Mouse (Mus musculus) CH12.LX (cell line): ENCODE measurements at regions not wholly inside any gene's neighbourhood (a gene's known extent, or its start where the extent isn't known, plus 50 kb on each side); places are given as distances from the start of the nearest gene placed in this dataset.
A peak's percentile ranks its signal among the peaks of the same experiment; 100 is the strongest.

Experiments used
- DNase-seq: peaks from one replicate; pipeline ENCODE4 v3.0.0-alpha.2; 2013; ENCODE audit errors: extremely low read depth
- H3K27ac ChIP-seq: 2 replicates; pipeline ENCODE4 v1.5.1; 2012; ENCODE audit warnings: low read depth, mild to moderate bottlenecking, control low read depth, moderate library complexity; ENCODE audit not compliant: insufficient read depth
- H3K27me3 ChIP-seq: replicated peaks from 2 replicates; pipeline ENCODE3; 2012; ENCODE audit warnings: inconsistent platforms
- H3K36me3 ChIP-seq, 2 experiments: replicated peaks in 1 of 2; 2 replicates each; pipeline versions ENCODE3 to v1.6.1; 2012; ENCODE audit warnings: inconsistent platforms in 1 of 2, low read length in 1 of 2, mild to moderate bottlenecking in 1 of 2, mixed read lengths in 1 of 2, moderate library complexity in 1 of 2; ENCODE audit not compliant: control insufficient read depth in 1 of 2, insufficient read depth in 1 of 2
- H3K4me1 ChIP-seq, 2 experiments: 2 replicates each; pipeline ENCODE4 v1.6.1; 2012; ENCODE audit warnings: inconsistent platforms in 1 of 2, moderate library complexity in 1 of 2; ENCODE audit not compliant: insufficient read depth in 2 of 2, control insufficient read depth in 1 of 2
- H3K4me2 ChIP-seq: 2 replicates; pipeline ENCODE4 v1.6.1; 2012; ENCODE audit warnings: low read depth, mild to moderate bottlenecking, control low read depth; ENCODE audit not compliant: poor library complexity, insufficient read depth, severe bottlenecking
- H3K4me3 ChIP-seq, 3 experiments: fragments of 150-350 bp in 1 of 3; sonication (generic) in 1 of 3; replicated peaks in 1 of 3; 2 replicates each; pipeline versions ENCODE3 to v1.5.1; 2011 to 2012; ENCODE audit warnings: low read depth in 2 of 3, low read length in 2 of 3, mild to moderate bottlenecking in 2 of 3, moderate library complexity in 2 of 3, control low read depth in 1 of 3, improper control_type of control experiment in 1 of 3, inconsistent platforms in 1 of 3, mixed read lengths in 1 of 3; ENCODE audit not compliant: poor library complexity in 1 of 3
- H3K79me2 ChIP-seq: replicated peaks from 2 replicates; pipeline ENCODE4 v1.6.1; 2012; ENCODE audit warnings: mild to moderate bottlenecking, moderate library complexity; ENCODE audit not compliant: control insufficient read depth, poor library complexity, insufficient read depth, severe bottlenecking; ENCODE audit errors: extremely low read depth
- H3K9ac ChIP-seq: 2 replicates; pipeline ENCODE4 v1.6.1; 2012; ENCODE audit warnings: low read depth, mild to moderate bottlenecking, control low read depth, moderate library complexity; ENCODE audit not compliant: insufficient read depth
- H3K9me3 ChIP-seq: replicated peaks from 2 replicates; pipeline ENCODE3; 2012; ENCODE audit warnings: low read length, inconsistent platforms, mixed read lengths
- CTCF ChIP-seq, 2 experiments: IDR thresholded peaks in 1 of 2; conservative IDR thresholded peaks in 1 of 2; 2 replicates each; pipeline ENCODE4 v1.5.1; 2011 to 2012; ENCODE audit warnings: low read depth in 2 of 2, low read length in 2 of 2, improper control_type of control experiment in 1 of 2, inconsistent platforms in 1 of 2, mild to moderate bottlenecking in 1 of 2, moderate library complexity in 1 of 2
- EP300 ChIP-seq: IDR thresholded peaks from 2 replicates; pipeline ENCODE4 v1.6.1; 2011; ENCODE audit warnings: low read length, improper control_type of control experiment
- KAT2A ChIP-seq: IDR thresholded peaks from 2 replicates; pipeline ENCODE4 v1.6.1; 2012; ENCODE audit warnings: low read length, improper control_type of control experiment, inconsistent platforms; ENCODE audit not compliant: insufficient replicate concordance
- PAX5 ChIP-seq: IDR thresholded peaks from 2 replicates; pipeline ENCODE4 v1.6.1; 2012; ENCODE audit warnings: low read length, inconsistent platforms, mixed read lengths
- TCF12 ChIP-seq: IDR thresholded peaks from 2 replicates; pipeline ENCODE4 v1.6.1; 2014; ENCODE audit warnings: low read depth, mild to moderate bottlenecking, inconsistent platforms, low read length, improper control_type of control experiment
- UBTF ChIP-seq: IDR thresholded peaks from 2 replicates; pipeline ENCODE4 v1.6.1; 2012; ENCODE audit warnings: low read depth, mild to moderate bottlenecking, inconsistent platforms, low read length, improper control_type of control experiment, moderate library complexity
- USF1 ChIP-seq: IDR thresholded peaks from 2 replicates; pipeline ENCODE4 v1.6.1; 2014; ENCODE audit warnings: low read depth, mild to moderate bottlenecking, inconsistent platforms, low read length, improper control_type of control experiment
- ZC3H11A ChIP-seq: IDR thresholded peaks from 2 replicates; pipeline ENCODE4 v1.6.1; 2012; ENCODE audit warnings: low read depth, mild to moderate bottlenecking, inconsistent platforms, low read length, improper control_type of control experiment
- dilution Hi-C: fragments of 300-500 bp; cut with MboI; formaldehyde crosslinking; loops from 2 replicates; pipeline ENCODE4 v1.14.3; 2020; ENCODE audit warnings: low sequenced_read_pairs; ENCODE audit not compliant: extremely low pct_unique_long_range_greater_than_20kb, extremely low pct_ligation_motif_present
- in situ Hi-C: fragments of 300-500 bp; cut with MboI; formaldehyde crosslinking; loops from 3 replicates; pipeline ENCODE4 v1.14.3; 2019; ENCODE audit warnings: low sequenced_read_pairs, low pct_ligation_motif_present, low pct_unique_long_range_greater_than_20kb, mixed read lengths

DNA sequence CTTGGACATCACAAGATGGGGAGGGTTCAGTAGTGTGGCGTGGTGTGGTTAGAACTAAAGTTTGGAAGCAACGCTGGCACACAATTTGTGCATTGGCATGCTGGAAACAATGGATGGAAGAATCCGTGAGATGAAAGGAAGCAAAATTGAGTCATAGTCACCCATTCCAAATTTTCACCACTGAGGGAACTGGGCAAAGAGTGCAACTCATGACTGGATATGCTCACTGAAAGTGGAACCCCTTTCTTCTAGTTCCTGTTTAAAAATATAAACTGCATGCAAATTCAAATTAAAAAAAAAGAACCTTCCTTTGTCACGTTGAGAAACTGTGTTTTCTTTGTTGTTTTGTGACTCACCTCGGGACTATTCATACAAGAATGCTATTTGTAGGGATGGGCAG, 269.5 kb upstream of the Kcnj16 start:
- no peaks in the 10 kb centered on the region for H3K27me3 ChIP-seq
- DNase-seq, result no peak
- in situ Hi-C loops, result no loop called here
- H3K9ac ChIP-seq, result no peak overlapping the region
- H3K79me2 ChIP-seq, result no peaks in the 10 kb centered on the region
- H3K4me3 ChIP-seq, result no peak overlapping the region
- no peaks in the 10 kb centered on the region for H3K36me3 ChIP-seq
- H3K4me2 ChIP-seq, result no peak overlapping the region
- TF ChIP-seq KAT2A (no peak), USF1 (no peak)
- H3K9me3 ChIP-seq, result no peaks in the 10 kb centered on the region
- dilution Hi-C loops, result no loop called here
- peaks cover 3 to 6% of the 10 kb centered on the region in 2 experiments; a peak in 2 of 4 replicates for H3K4me1 ChIP-seq
- no peak overlapping the region for H3K27ac ChIP-seq

DNA sequence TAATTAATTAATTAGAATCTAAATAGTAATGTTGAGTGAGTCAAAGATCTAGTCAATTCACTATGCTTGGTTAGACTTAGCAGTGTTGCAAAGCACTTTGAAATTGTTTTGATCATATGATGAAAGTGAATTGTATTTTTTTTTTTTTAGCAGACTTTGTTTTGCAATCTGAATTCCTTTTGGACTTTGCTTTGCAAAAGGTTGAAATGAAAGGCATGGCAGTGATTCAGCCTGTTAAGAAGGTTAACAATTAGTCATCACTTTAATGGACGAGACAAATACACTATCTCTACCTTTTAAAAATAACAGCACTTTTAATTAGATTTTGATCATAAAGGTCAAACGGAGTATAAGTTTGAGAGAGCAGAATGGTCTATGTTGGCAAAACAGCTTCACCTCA, 266.9 kb upstream of the Kcnj16 start:
- in situ Hi-C loops (no loop called here), dilution Hi-C loops (no loop called here)
- no peak overlapping the region for H3K9ac ChIP-seq
- no peaks in the 10 kb centered on the region for H3K79me2 ChIP-seq
- H3K4me1 ChIP-seq, result peaks cover 4 to 6% of the 10 kb centered on the region in 2 experiments; a peak in 2 of 4 replicates
- no peaks in the 10 kb centered on the region for H3K9me3 ChIP-seq
- no peak overlapping the region for H3K4me2 ChIP-seq
- H3K27ac ChIP-seq, result no peak overlapping the region
- DNase-seq, result no peak
- no peak overlapping the region for H3K4me3 ChIP-seq
- no peaks in the 10 kb centered on the region for H3K27me3 ChIP-seq
- no peaks in the 10 kb centered on the region for H3K36me3 ChIP-seq
- TF ChIP-seq PAX5 (no peak), EP300 (no peak)

GRCm38 (mm10) chr11:110702119-110702518, 265.7 kb upstream of the Kcnj16 start:
- H3K27ac ChIP-seq, result no peak overlapping the region
- no peaks in the 10 kb centered on the region for H3K79me2 ChIP-seq
- H3K9ac ChIP-seq, result no peak overlapping the region
- no peak overlapping the region for H3K4me3 ChIP-seq
- no peak for DNase-seq
- H3K4me1 ChIP-seq, result peaks cover 4% of the 10 kb centered on the region in 2 experiments; a peak in 2 of 4 replicates
- no peaks in the 10 kb centered on the region for H3K27me3 ChIP-seq
- no peaks in the 10 kb centered on the region for H3K9me3 ChIP-seq
- no peaks in the 10 kb centered on the region for H3K36me3 ChIP-seq
- TF ChIP-seq CTCF (conservative IDR thresholded peaks at IDR 0.05 in 1 of 2, IDR thresholded peaks at IDR 0.05 in 1 of 2; ENCODE audit: low read depth in 2 of 2, low read length in 2 of 2), result no peak
- no peak for TF ChIP-seq TCF12
- no peak for TF ChIP-seq ZC3H11A
- no peak for TF ChIP-seq PAX5
- TF ChIP-seq UBTF, result no peak
- no peak for TF ChIP-seq USF1
- dilution Hi-C loops, result no loop called here
- in situ Hi-C loops, result no loop called here
- peak overlapping the region; percentile 29 for H3K4me2 ChIP-seq
